Mouse (Mus musculus) testis, adult 2 months (tissue): ENCODE data around the gene Ust.

Experiments used
- CTCF ChIP-seq: fragments of 200-500 bp; IDR thresholded peaks from 2 replicates; pipeline ENCODE4 v1.5.1; 2012; ENCODE audit warnings: low read depth, mild to moderate bottlenecking, inconsistent platforms, low read length, moderate library complexity; ENCODE audit not compliant: control insufficient read depth, insufficient read depth, insufficient replicate concordance
- POLR2A ChIP-seq: fragments of 200-500 bp; IDR thresholded peaks from 2 replicates; pipeline ENCODE4 v1.6.1; 2012; ENCODE audit warnings: low read depth, mild to moderate bottlenecking, inconsistent platforms, low read length, moderate library complexity; ENCODE audit not compliant: control insufficient read depth

DNA sequence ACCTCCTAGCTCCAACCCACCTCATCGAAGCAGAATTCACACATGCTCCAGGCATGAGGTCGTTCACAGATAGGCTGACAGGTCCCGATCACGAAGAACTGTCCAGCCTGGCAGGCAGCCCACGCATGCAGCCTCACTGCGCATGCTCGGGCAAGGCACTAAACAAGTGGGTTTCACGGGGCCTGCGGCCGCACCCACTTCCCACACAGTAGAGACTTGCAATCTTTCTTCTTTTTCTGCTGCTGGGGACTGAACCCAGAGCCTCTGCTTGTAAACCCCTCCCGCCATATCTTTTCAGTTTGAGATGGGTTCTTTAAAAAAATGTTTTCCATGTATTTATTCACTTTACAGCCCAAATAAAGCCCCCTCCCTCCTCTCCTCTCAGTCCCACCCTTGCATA is 347.1 kb downstream of the Ust start:
- TF ChIP-seq CTCF = no peak
- no peak for TF ChIP-seq POLR2A
